Mouse (Mus musculus) layer of hippocampus, adult 9-11 months (tissue): ENCODE measurements around the gene Emp1.
A peak's percentile ranks its signal among the peaks of the same experiment; 100 is the strongest.

ENCODE experiments used
- DNase-seq: peaks from one replicate; pipeline ENCODE4 v3.0.0; 2022

The Emp1 gene

DNA sequence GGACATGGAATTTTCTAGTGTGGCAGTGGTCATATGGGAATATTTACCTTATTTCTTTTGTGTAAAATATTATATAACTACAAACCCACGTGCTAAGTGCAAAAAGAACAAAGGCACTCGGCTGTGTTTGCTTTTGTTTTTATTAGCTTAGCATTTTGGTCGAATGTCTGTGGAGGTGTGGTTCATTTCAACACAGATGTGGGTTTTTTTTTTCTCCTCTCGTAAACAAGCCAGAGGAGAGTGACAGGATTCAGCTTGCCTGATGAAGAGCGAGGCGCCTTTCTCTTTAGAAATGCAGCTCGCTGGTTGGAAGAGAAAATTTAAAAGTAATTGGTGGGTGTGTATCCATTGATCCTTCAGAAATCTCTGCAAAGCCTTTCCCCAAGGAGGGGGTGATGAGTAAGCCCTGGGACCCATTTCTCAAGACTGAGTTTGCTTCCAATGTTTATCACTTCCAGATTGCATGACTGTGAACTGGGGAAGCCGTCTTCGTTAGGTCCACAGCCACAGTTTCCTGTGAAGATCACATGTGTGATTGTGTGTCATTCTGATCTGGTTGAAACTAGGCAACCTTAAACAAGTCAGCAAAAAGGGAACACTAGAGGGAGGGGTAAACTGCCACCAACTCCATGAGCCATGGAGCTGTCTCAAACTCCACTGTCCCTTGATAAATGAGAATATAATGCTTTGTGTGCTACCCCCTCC, 1.8 kb downstream of the Emp1 start:
- no peak for DNase-seq

GRCm38 (mm10) chr6:135364891-135365301, 2.6 kb downstream of the Emp1 start:
- no peak for DNase-seq

DNA sequence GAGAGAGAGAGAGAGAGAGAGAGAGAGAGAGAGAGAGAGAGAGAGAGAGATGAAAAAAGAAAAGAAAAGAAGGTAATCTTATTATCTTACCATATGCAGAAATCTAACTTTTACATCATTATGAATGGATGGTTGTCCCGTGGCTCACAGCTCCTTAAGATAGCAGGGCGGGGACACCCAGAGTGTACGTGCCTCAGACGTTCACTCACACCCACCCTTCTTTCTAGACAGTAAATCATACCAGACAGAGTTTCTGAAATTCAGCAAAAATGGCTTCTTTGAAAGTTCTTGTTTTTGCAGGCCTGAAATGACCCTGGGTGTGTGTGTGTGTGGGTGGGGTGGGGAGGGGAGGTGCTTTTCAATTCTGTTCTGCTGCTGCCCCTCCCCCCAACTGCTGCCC, 3.3 kb downstream of the Emp1 start:
- DNase-seq = no peak

DNA sequence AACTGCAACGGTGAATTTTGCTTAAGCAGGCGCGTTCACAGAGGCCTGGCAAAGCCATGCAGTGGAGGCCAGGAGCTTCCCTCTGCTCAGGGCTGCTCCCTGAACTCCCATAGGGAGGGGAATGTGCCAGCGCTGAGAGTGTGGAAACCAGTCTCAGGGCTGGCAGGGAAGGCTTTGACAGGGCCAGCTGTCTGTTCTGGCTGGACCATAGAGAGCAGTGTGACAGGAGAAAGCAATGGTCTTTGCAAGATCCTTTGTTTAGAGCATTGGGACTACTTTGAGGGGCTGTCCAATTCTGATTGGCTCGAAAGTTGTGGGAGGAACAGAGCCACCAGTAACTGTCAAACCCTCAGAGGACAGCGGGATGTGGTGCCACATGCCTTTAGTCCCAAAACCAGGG, 5.9 kb downstream of the Emp1 start:
- DNase-seq = no peak

DNA sequence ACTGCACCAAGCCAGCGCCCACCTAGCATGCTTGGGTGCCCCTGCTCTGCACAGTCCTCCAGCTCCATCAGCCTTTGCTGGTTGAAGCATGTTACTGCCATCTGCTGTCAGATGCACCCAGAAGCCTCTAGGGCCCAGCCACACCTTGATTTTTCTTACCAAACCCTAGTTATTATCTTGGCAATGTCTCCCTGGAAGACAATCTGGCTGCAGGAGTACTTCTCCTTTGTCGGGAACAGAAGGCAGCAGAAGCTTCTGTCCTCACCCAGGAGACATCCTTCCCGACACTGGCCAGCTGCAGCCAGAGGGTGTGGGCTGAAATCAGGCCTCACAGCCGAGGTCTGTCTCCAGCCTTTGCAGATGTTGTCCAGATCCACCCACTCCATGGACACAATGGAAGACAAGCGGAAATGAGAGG, 7.2 kb downstream of the Emp1 start:
- DNase-seq = peak; percentile 44

GRCm38 (mm10) chr6:135370954-135371353, 8.6 kb downstream of the Emp1 start:
- no peak for DNase-seq

DNA sequence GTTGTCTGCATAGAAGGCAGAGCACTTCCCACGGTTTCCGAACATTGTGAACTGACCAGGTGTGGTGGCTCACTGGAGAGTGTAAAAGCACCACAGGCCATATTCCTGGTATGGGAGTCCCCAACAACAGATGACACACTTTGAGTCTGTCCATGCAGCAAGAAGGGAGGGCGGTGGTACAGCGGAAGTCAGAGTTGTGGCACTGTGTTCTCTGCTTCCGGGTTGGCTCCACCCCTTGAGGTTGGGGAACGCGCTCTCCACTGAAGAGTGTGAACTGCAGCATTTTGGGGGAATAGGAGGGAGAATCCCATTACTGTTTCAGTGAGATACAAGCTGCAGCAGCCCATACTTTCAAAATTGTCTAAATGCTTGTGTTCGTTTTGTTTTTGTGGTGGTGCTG, 11.0 kb downstream of the Emp1 start:
- DNase-seq = no peak

DNA sequence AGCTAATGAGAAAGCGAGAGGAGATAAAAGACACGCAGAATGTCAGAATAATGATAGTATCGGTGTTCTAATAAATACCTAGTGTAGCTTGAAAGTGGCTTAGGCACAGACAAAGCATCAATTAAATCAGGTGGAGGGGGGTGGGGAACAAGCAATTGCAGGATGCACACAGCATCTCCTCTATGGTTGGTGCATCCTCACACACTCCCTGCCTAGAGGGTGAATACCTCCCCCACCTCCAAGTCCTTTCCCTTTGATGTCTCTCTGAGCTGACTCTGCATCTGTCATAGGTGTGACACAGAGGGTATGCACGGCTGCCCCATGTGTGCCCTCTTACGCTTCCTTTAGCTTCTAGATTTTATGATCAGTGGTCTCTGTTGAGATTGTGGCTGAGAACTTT, 13.5 kb downstream of the Emp1 start:
- DNase-seq = no peak

DNA sequence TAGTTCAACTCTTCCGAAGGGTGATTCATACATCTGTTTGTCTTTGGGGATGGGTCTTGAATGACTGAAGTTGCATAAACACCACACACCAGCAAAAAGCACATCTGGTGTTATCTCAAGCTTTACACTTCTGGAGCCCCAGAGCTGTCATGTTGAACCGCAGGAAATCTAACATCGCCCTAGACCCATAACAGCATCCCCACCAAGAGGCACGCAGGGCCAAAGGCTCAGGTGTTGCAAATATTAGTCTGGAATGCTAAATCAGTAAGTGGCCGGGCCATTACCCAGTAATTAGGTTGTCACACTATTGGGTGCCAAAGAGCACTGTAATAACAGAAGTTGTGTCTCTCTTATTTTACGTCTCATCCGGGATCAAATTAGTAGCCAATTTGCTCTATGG, 13.9 kb downstream of the Emp1 start:
- no peak for DNase-seq

DNA sequence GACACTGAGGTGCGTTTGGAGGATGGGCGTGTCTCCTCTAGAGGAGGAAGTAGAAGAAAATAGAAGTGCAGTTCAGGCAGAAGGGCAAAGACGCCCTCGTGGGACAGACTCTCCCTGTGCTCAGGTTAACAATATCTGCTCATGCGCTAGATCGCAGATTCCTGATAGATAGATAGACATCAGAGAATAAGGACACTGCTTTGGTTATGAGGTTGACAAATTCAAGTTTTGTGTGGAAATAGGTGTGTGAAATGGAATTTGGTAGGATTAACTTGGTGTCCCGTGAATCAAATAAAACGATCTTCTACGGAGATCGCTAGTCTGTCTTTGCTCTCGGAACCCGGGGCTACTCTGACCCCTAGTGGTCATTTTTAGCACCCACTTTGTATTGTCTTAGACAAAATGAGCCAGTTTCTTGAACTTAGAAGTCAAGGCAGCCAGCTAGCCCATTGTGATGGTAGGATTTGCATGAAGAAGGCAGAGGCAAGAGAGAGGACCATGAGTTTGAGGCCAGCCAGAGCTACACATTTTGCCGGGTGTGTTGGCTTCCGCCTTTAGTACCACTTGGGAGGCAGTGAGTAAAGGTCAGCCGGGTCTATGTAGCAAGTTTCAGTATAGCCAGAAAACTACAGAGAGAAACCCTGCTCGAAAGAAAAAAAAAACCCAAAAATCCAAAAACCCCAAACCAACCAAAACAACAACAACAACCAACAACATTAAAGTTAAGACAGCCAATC, 15.4 kb downstream of the Emp1 start:
- peak; percentile 53 for DNase-seq

DNA sequence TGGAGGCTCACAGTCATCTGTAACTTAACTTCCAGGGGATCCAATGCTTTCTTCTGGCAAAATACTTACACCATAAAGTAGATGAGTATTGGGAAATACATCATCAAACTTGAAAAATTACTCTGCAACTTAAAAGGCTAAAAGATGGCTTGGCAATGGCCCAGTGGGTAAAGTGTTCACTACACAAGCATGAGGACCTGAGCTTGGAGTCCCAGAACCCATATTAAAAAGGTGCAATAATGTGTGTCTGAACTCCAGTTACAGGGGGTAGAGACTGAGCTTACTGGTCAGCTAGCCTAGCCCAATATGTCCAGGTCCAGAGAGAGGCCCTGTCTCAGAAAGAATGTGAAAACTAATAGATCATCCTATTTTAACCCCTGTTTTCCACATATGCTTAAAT, 21.6 kb downstream of the Emp1 start:
- DNase-seq = no peak

DNA sequence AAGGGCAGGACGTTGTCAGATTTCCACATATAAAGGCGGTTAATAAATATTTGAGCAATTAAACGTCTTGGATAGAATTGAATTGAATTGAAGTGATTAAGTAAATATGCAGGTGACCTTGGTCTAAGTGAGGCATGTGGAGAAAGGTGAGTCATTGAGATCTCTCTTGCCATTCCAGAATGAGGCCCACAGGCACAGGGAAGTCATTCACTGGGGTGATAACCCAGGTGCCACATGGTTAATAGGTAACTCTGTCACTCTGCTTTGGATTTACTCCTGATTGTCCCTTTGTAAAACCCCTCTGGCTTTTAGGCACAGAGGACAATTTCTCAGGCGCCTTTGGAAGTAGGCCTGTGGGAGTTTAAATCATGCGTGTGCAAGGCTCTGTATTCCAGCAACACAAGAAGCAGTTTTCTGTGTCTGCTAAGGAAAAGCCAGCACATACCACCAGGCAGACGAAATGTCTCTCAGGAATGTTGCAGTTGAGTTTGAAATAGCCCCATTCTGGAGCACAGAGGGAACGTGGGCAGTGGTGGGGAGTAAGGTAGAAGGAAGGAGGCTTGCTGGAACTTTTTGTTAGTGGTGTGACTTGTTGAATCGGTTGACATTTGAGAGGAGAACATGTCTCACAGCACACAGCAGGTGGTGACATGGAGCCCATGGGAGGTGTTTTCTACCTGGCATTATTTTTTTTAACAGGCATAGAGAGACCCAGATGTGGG, 23.6 kb downstream of the Emp1 start:
- DNase-seq = peak; percentile 49

- no peak for DNase-seq
Measured at GRCm38 (mm10) chr6:135387653-135388052, 25.3 kb downstream of the Emp1 start.

- DNase-seq = no peak
Measured at GRCm38 (mm10) chr6:135388711-135389110, 26.4 kb downstream of the Emp1 start.

DNA sequence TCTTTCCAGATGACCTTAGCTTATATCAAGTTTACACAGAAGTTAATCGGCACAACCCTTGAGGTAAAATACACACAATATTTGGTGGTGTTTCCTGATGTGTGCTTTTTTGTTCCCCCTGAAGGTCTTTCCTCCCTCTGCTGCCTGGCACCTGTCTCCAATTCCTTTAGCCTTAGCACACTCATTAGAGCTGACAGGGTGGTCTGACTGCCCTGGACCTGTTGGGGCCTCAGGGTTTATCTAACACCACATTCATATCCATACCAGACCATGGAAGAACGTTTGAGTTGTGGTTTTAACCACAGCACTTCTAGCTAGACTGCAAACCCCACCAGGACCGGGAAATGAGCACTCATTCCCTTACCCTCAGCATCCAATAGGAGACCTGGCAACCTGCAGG, 28.1 kb downstream of the Emp1 start:
- DNase-seq = no peak

- no peak for DNase-seq
Measured at GRCm38 (mm10) chr6:135395375-135395774, 33.0 kb downstream of the Emp1 start.

- no peak for DNase-seq
Measured at GRCm38 (mm10) chr6:135397089-135397488, 34.7 kb downstream of the Emp1 start.

GRCm38 (mm10) chr6:135397788-135398187, 35.4 kb downstream of the Emp1 start:
- no peak for DNase-seq

DNA sequence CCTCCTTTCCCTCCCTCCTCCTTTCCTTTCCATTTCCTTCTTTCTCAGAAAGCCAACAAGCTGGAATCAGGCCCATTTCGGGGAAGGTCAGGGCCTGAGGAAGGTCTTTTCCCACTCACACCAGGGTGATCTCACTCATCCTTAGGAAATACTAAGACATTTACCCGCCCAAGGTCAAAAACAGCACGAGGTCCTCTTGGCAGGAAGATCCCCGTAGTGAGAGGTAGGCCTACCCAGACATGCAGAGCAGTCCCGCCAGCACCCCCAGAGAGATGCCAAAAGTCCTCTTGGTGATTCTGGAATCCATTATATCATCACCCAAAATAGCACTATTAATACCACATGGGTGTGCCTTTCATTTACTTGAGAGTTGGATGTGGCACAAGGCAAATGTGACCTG, 36.5 kb downstream of the Emp1 start:
- no peak for DNase-seq

DNA sequence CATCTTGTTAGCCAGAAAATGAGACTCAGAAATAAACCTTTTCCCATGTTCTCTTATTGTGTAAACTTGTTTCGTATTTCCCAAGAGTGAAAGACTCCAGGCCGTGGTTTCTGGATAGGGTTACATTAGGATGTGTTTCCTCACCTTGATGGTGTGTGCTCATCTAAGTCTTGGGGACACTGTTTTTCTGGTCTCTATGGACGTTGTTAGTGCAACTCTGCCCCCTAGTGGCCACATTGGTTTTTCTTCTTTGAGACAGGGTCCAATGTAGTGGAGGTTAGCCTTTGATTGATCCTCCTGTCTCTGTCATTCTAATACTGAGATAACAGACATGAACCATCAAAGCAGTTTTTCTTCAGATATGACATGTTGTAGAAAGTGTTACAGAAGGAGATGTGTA, 38.0 kb downstream of the Emp1 start:
- peak; percentile 42 for DNase-seq

- DNase-seq = no peak
Measured at GRCm38 (mm10) chr6:135405093-135405492, 42.7 kb downstream of the Emp1 start.

DNA sequence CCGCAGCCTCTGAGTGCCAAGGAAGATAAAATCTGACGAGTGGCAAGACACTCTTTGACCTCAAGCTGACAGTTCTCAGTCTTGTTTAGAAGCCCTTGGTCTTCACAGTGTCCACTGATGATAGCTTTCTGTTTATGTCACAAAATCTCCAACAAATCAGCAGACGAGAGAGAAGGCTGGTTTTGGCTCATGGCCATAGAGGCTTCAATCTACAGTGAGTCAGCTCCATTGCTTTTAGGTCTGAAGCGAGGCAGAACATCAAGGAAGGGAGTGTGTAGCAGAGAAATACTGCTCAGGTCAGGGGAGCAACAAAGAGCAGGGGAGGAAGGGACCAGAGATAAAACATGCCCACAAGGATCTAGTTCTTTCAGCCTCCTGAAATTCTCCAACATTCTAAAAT, 45.0 kb downstream of the Emp1 start:
- no peak for DNase-seq

DNA sequence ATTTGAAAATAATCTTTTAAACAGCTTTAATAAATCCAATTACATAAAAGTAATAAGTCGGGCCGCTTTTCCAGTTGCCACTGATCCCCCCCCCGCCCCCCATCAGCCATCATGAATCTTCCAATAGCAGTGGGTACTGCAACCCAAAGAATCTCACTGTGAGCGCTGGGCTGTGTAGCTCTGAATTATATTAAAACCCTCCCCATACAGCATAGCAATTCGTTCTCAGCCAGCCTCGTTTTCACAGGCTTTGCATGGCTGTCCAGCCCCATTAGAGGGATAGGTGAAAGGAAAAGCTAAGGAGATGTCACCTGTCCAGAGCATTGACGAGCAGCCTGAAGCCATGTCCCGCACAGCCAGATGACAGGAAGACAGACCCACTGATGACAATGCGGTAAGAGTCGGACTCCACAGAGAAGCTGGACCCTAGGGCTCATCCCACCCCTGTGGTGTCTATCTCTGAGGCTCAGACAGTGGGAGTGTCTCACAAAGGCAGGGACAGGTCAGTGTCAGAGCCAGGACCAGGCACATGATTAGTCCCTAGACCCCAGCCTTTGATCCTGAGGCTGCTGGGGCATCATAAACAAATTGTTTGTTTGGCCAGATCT, 49.5 kb downstream of the Emp1 start:
- DNase-seq = no peak

- no peak for DNase-seq
Measured at GRCm38 (mm10) chr6:135412649-135413048, 50.3 kb downstream of the Emp1 start.
